Mouse (Mus musculus) midbrain, embryonic 16.5 days (tissue): Measurements from ENCODE around the gene Armc7. TPM values are rescaled to one million over a fixed set of nuclear protein-coding genes. Genes with fewer than 3 reads are reported as not detected.
A peak's percentile ranks its signal among the peaks of the same experiment; 100 is the strongest.

Experiments
- ATAC-seq: fragments of 200-750 bp; cut with Nextera tagmentation; 2 replicates; pipeline ENCODE4 v1.8.0; 2017; ENCODE audit warnings: moderate TSS enrichment
- H3K27ac ChIP-seq: fragments of 300-500 bp; sonication (generic); 2 replicates; pipeline ENCODE4 v1.5.1; 2014; ENCODE audit warnings: mild to moderate bottlenecking, low read length, mixed read lengths
- H3K27me3 ChIP-seq: fragments of 300-500 bp; sonication (generic); 2 replicates; pipeline ENCODE4 v1.6.1; 2014; ENCODE audit warnings: low read depth, low read length, mixed read lengths; ENCODE audit not compliant: control insufficient read depth, insufficient read depth
- H3K36me3 ChIP-seq: fragments of 300-500 bp; sonication (generic); 2 replicates; pipeline ENCODE4 v1.6.1; 2014; ENCODE audit warnings: mild to moderate bottlenecking, low read length, moderate library complexity, mixed read lengths; ENCODE audit not compliant: control insufficient read depth, insufficient read depth
- H3K4me1 ChIP-seq: fragments of 300-500 bp; sonication (generic); 2 replicates; pipeline ENCODE4 v1.6.1; 2014; ENCODE audit warnings: mild to moderate bottlenecking, low read length, mixed read lengths; ENCODE audit not compliant: control insufficient read depth, insufficient read depth
- H3K4me2 ChIP-seq: fragments of 300-500 bp; sonication (generic); 2 replicates; pipeline ENCODE4 v1.6.1; 2014; ENCODE audit warnings: mild to moderate bottlenecking, low read length, mixed read lengths
- H3K4me3 ChIP-seq: fragments of 300-500 bp; sonication (generic); 2 replicates; pipeline ENCODE4 v1.5.1; 2014; ENCODE audit warnings: low read depth, mild to moderate bottlenecking, low read length, moderate library complexity, mixed read lengths
- H3K9ac ChIP-seq: fragments of 300-500 bp; sonication (generic); 2 replicates; pipeline ENCODE4 v1.6.1; 2014; ENCODE audit warnings: low read depth, low read length, mixed read lengths
- H3K9me3 ChIP-seq: fragments of 300-500 bp; sonication (generic); replicated peaks from 2 replicates; pipeline ENCODE4 v1.6.1; 2014; ENCODE audit warnings: mild to moderate bottlenecking, low read length, mixed read lengths; ENCODE audit not compliant: control insufficient read depth, poor library complexity, severe bottlenecking
- WGBS: fragments of 180-500 bp; shearing (Covaris S2); extraction: QIAGEN DNeasy Blood & Tissue Kit; methylation state at CpG from one replicate; pipeline ENCODE4 v1.1.7; 2014; 5-methylcytosine and 5-hydroxymethylcytosine counted together
- polyA plus RNA-seq: library from polyadenylated mRNA; unstranded; fragments of >200 nt; fragmentation: Nextera tagmentation; extraction: Ambion mirVana; gene quantifications from 2 replicates; pipeline ENCODE4 v1.2.1, GENCODE M21; 2015

The Armc7 gene
- polyA plus RNA-seq, result 19.6 and 23.1 TPM in 2 replicates

GRCm38 (mm10) chr11:115475025-115475757 lies at the start of gene Armc7:
Armc7 (plus strand) TSS chr11:115475667.
- H3K36me3 ChIP-seq, result no peaks in the 10 kb centered on the region
- H3K9me3 ChIP-seq, result no peaks in the 10 kb centered on the region
- peak within 1 kb of the TSS; percentile 96 for H3K4me2 ChIP-seq
- peak within 1 kb of the TSS; percentile 75 for H3K9ac ChIP-seq
- H3K4me1 ChIP-seq, result peaks cover 27% of the 10 kb centered on the region
- H3K27ac ChIP-seq, result peak within 1 kb of the TSS; percentile 82
- 2% methylated on average over 26 of the region's 26 CpGs for WGBS
- H3K27me3 ChIP-seq, result no peaks in the 10 kb centered on the region
- H3K4me3 ChIP-seq, result peak within 1 kb of the TSS; percentile 93
- ATAC-seq, result peak; percentile 97

GRCm38 (mm10) chr11:115425671-115426070 lies 49.8 kb upstream of the Armc7 start:
- H3K4me1 ChIP-seq, result peaks cover 22% of the 10 kb centered on the region
- peaks cover 30% of the 10 kb centered on the region for H3K36me3 ChIP-seq
- no peaks in the 10 kb centered on the region for H3K9me3 ChIP-seq
- H3K27ac ChIP-seq, result no peak overlapping the region
- no peak for ATAC-seq
- H3K9ac ChIP-seq, result no peak overlapping the region
- no peaks in the 10 kb centered on the region for H3K27me3 ChIP-seq
- H3K4me2 ChIP-seq, result no peak overlapping the region
- 92% methylated on average over 6 of the region's 6 CpGs for WGBS
- H3K4me3 ChIP-seq, result no peak overlapping the region

GRCm38 (mm10) chr11:115427482-115428331 lies 47.8 kb upstream of the Armc7 start:
- peak; percentile 70 for ATAC-seq
- H3K36me3 ChIP-seq, result peaks cover 41% of the 10 kb centered on the region
- peak overlapping the region; percentile 40; the same call in 1 of the 2 replicates for H3K4me2 ChIP-seq
- H3K4me1 ChIP-seq, result peaks cover 9% of the 10 kb centered on the region; the same call in 1 of the 2 replicates
- H3K27me3 ChIP-seq, result no peaks in the 10 kb centered on the region
- H3K27ac ChIP-seq, result peak overlapping the region; percentile 72
- no peaks in the 10 kb centered on the region for H3K9me3 ChIP-seq
- 32% methylated on average over 20 of the region's 20 CpGs for WGBS
- peak overlapping the region; percentile 40 for H3K9ac ChIP-seq
- peak overlapping the region; percentile 3; the same call in 1 of the 2 replicates for H3K4me3 ChIP-seq

GRCm38 (mm10) chr11:115429307-115429706 lies 46.2 kb upstream of the Armc7 start:
- no peaks in the 10 kb centered on the region for H3K27me3 ChIP-seq
- H3K4me2 ChIP-seq, result no peak overlapping the region
- H3K9ac ChIP-seq, result no peak overlapping the region
- peaks cover 38% of the 10 kb centered on the region for H3K36me3 ChIP-seq
- no peak overlapping the region for H3K27ac ChIP-seq
- 91% methylated on average over 7 of the region's 7 CpGs for WGBS
- H3K4me3 ChIP-seq, result no peak overlapping the region
- peaks cover 9% of the 10 kb centered on the region; the same call in 1 of the 2 replicates for H3K4me1 ChIP-seq
- ATAC-seq, result no peak
- no peaks in the 10 kb centered on the region for H3K9me3 ChIP-seq

- no peak overlapping the region for H3K9ac ChIP-seq
- no peak for ATAC-seq
- peaks cover 30% of the 10 kb centered on the region for H3K36me3 ChIP-seq
- no peaks in the 10 kb centered on the region for H3K9me3 ChIP-seq
- peaks cover 12% of the 10 kb centered on the region for H3K4me1 ChIP-seq
- H3K27ac ChIP-seq, result no peak overlapping the region
- H3K4me3 ChIP-seq, result no peak overlapping the region
- no peak overlapping the region for H3K4me2 ChIP-seq
- H3K27me3 ChIP-seq, result no peaks in the 10 kb centered on the region
- 97% methylated on average over 6 of the region's 6 CpGs for WGBS
Measured at GRCm38 (mm10) chr11:115430561-115430960, 44.9 kb upstream of the Armc7 start.

- Histone ChIP-seq H3K36me3 (peaks cover 21% of the 10 kb centered on the region), H3K9ac (no peak overlapping the region), H3K9me3 (no peaks in the 10 kb centered on the region), H3K4me1 (peaks cover 11% of the 10 kb centered on the region), H3K27me3 (no peaks in the 10 kb centered on the region), H3K4me3 (no peak overlapping the region), H3K27ac (no peak overlapping the region), H3K4me2 (no peak overlapping the region)
- ATAC-seq, result no peak
- 80% methylated on average over 4 of the region's 4 CpGs for WGBS
Measured at GRCm38 (mm10) chr11:115432814-115433213, 42.7 kb upstream of the Armc7 start.

- peaks cover 8% of the 10 kb centered on the region for H3K4me1 ChIP-seq
- H3K36me3 ChIP-seq, result peaks cover 21% of the 10 kb centered on the region
- H3K4me2 ChIP-seq, result no peak overlapping the region
- no peak overlapping the region for H3K4me3 ChIP-seq
- 88% methylated on average over 6 of the region's 6 CpGs for WGBS
- no peak overlapping the region for H3K9ac ChIP-seq
- ATAC-seq, result no peak
- H3K27ac ChIP-seq, result no peak overlapping the region
- no peaks in the 10 kb centered on the region for H3K27me3 ChIP-seq
- no peaks in the 10 kb centered on the region for H3K9me3 ChIP-seq
Measured at GRCm38 (mm10) chr11:115433342-115433741, 42.1 kb upstream of the Armc7 start.

- H3K27me3 ChIP-seq, result no peaks in the 10 kb centered on the region
- H3K9ac ChIP-seq, result peak overlapping the region; percentile 54
- peaks cover 9% of the 10 kb centered on the region for H3K36me3 ChIP-seq
- ATAC-seq, result no peak
- H3K9me3 ChIP-seq, result no peaks in the 10 kb centered on the region
- no peak overlapping the region for H3K27ac ChIP-seq
- WGBS, result 3% methylated on average over 31 of the region's 31 CpGs
- H3K4me2 ChIP-seq, result peak overlapping the region; percentile 67
- peaks cover 8% of the 10 kb centered on the region; the same call in 1 of the 2 replicates for H3K4me1 ChIP-seq
- H3K4me3 ChIP-seq, result peak overlapping the region; percentile 33
Measured at GRCm38 (mm10) chr11:115435596-115436337, 39.7 kb upstream of the Armc7 start.
